Mouse (Mus musculus) lung, embryonic 16.5 days (tissue): ENCODE measurements at regions not wholly inside any gene's neighbourhood (a gene's known extent, or its start where the extent isn't known, plus 50 kb on each side); places are given as distances from the start of the nearest gene placed in this dataset. TPM values are rescaled to one million over a fixed set of nuclear protein-coding genes. Genes with fewer than 3 reads are reported as not detected.

ENCODE experiments used
- ATAC-seq: fragments of 200-750 bp; cut with Nextera tagmentation; 2 replicates; pipeline ENCODE4 v1.8.0; 2017; ENCODE audit warnings: low read depth, mild to moderate bottlenecking, moderate library complexity
- H3K27ac ChIP-seq: fragments of 300-500 bp; sonication (generic); 2 replicates; pipeline ENCODE4 v1.5.1; 2014; ENCODE audit warnings: mild to moderate bottlenecking, control low read depth, low read length
- H3K27me3 ChIP-seq: fragments of 300-500 bp; sonication (generic); 2 replicates; pipeline ENCODE4 v1.6.1; 2014; ENCODE audit warnings: low read depth, low read length, mixed read lengths; ENCODE audit not compliant: control insufficient read depth, insufficient read depth
- H3K36me3 ChIP-seq: fragments of 300-500 bp; sonication (generic); 2 replicates; pipeline ENCODE4 v1.6.1; 2014; ENCODE audit warnings: low read length; ENCODE audit not compliant: control insufficient read depth, insufficient read depth
- H3K4me1 ChIP-seq: fragments of 300-500 bp; sonication (generic); replicated peaks from 2 replicates; pipeline ENCODE4 v1.6.1; 2014; ENCODE audit warnings: low read length, mixed read lengths; ENCODE audit not compliant: control insufficient read depth, insufficient read depth
- H3K4me2 ChIP-seq: fragments of 300-500 bp; sonication (generic); 2 replicates; pipeline ENCODE4 v1.6.1; 2014; ENCODE audit warnings: low read depth, low read length, control low read depth
- H3K4me3 ChIP-seq: fragments of 300-500 bp; sonication (generic); 2 replicates; pipeline ENCODE4 v1.5.1; 2014; ENCODE audit warnings: mild to moderate bottlenecking, low read length, control low read depth
- H3K9ac ChIP-seq: fragments of 300-500 bp; sonication (generic); 2 replicates; pipeline ENCODE4 v1.6.1; 2014; ENCODE audit warnings: low read length, control low read depth
- H3K9me3 ChIP-seq: fragments of 300-500 bp; sonication (generic); 2 replicates; pipeline ENCODE4 v1.6.1; 2016; ENCODE audit warnings: low read length; ENCODE audit not compliant: control insufficient read depth
- WGBS: fragments of 180-500 bp; shearing (Covaris S2); extraction: QIAGEN DNeasy Blood & Tissue Kit; methylation state at CpG from one replicate; pipeline ENCODE4 v1.1.7; 2014; 5-methylcytosine and 5-hydroxymethylcytosine counted together
- microRNA-seq: library from miRNA; unstranded; fragments of <30 nt; microRNA quantifications from one replicate; pipeline ENCODE4, GENCODE M21; 2016

GRCm38 (mm10) chr5:51028966-51029365, 538.6 kb downstream of the Ppargc1a start:
- no peak overlapping the region for H3K27ac ChIP-seq
- H3K9me3 ChIP-seq: no peaks in the 10 kb centered on the region
- H3K4me2 ChIP-seq: no peak overlapping the region
- no peak overlapping the region for H3K9ac ChIP-seq
- ATAC-seq: no peak
- WGBS: 82% methylated on average over 4 of the region's 4 CpGs
- no peak overlapping the region for H3K4me3 ChIP-seq
- no peaks in the 10 kb centered on the region for H3K36me3 ChIP-seq
- no peaks in the 10 kb centered on the region for H3K4me1 ChIP-seq
- H3K27me3 ChIP-seq: no peaks in the 10 kb centered on the region

DNA sequence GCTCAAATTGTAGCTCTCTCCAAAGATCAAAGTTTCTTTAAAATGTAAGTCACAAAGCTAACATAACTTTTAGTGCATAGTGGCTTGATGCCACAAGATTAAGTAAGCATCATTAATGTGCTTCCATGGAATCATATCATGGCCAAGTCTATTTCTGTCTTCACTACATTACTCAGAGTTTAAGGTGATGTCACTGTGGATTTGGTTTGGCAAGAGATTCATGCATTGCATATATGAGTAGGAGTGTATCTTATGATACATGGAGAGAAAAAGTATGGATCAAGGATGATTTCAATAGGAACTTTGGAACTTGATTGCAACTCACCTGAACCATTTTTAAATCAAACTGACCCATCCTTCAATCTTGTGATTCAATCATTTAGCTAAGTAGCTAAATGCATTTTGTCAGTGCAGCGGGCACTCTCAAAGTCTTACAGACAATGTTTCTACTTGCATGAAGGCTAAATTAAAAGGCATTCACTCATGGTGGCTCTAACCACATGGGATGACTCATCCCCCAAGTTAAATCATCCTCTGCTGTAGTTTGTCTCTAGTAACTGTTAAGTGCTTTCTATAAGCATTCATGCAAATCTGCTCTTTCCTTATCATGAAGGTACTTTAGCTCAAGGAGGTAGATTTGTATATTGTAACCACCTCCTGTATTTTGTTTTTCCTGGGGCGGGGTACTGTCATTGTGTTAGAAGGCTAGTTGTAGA, 576.5 kb downstream of the Ppargc1a start:
- H3K27ac ChIP-seq: no peak overlapping the region
- no peak for ATAC-seq
- no peaks in the 10 kb centered on the region for H3K36me3 ChIP-seq
- no peaks in the 10 kb centered on the region for H3K27me3 ChIP-seq
- H3K4me1 ChIP-seq: no peaks in the 10 kb centered on the region
- WGBS: 82% methylated on average over 2 of the region's 2 CpGs
- no peak overlapping the region for H3K9ac ChIP-seq
- H3K4me2 ChIP-seq: no peak overlapping the region
- no peaks in the 10 kb centered on the region for H3K9me3 ChIP-seq
- H3K4me3 ChIP-seq: no peak overlapping the region

Small RNA genes lying in the stretch of these regions (microRNA-seq; reads per million reads assigned to microRNA genes)
- not detected for gene Gm44377
